Mouse (Mus musculus): ENCODE data around the gene Cd9. TPM values are rescaled to one million over a fixed set of nuclear protein-coding genes. Genes with fewer than 3 reads are reported as not detected.

Cd9 gene
- polyA plus RNA-seq, 1 experiment from 2014 or later, result 487 TPM

DNA sequence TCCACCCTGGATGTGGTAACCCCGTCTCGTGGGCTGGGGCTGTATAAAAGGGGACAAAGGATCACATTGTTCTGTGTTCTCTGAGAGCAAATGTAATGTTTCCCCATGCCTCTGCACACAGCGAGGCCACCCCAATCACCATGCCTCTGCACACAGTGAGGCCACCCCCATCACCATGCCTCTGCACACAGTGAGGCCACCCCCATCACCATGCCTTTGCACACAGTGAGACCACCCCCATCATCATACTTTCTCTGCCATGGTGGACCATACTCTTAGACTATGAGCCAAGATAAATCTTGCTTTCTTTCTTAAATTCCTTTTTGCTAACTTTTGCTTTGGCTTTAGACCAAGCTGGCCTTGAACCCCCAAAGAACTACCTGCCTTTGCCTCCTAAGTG is 61.3 kb downstream of the Cd9 start:
- H3K9ac ChIP-seq (ENCODE audit: low read length), result no peak overlapping the region
- no peak for DNase-seq (ENCODE audit: low spot score)
- no peak overlapping the region for H3K4me3 ChIP-seq (ENCODE audit: low read depth, low read length)
- ATAC-seq (ENCODE audit: low FRiP score, low TSS enrichment), result peak; percentile 39
- TF ChIP-seq CTCF (IDR thresholded peaks at IDR 0.05; ENCODE audit: low read depth) (no peak), EP300 (optimal IDR thresholded peaks at IDR 0.05) (no peak)
- H3K27ac ChIP-seq (replicated peaks), result peak overlapping the region; percentile 20
- no peaks in the 10 kb centered on the region for H3K4me1 ChIP-seq (replicated peaks; ENCODE audit: control insufficient read depth, insufficient read depth)
- no peaks in the 10 kb centered on the region for H3K9me3 ChIP-seq (ENCODE audit: control insufficient read depth, low read length)
- H3K36me3 ChIP-seq (ENCODE audit: control insufficient read depth, insufficient read depth, low read length), result no peaks in the 10 kb centered on the region
- WGBS, result 63% methylated on average over 3 of the region's 3 CpGs
- no peaks in the 10 kb centered on the region for H3K27me3 ChIP-seq (ENCODE audit: control insufficient read depth, insufficient read depth, low read length)
- H3K4me2 ChIP-seq (replicated peaks; ENCODE audit: low read depth), result no peak overlapping the region

DNA sequence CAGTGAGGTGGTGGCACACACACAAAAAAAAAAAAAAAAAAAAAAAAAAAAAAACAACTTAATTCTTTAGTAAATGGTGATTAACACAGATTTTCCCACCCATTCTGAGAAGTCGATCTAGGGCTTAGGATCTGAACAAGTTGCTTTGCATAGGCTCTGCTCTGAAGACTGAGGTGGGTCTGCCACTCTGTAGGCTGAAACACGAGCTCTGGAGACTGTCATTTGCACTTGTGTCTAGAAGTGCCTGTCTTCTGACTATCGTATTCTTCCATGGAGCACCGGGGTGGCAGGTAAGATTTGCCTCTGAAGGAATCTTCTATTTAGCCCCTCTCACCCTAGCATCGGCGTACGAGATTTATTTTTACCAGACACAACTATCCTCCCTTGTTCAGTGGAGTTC is 62.1 kb downstream of the Cd9 start:
- DNase-seq (ENCODE audit: low spot score), result no peak
- no peaks in the 10 kb centered on the region for H3K36me3 ChIP-seq (ENCODE audit: control insufficient read depth, insufficient read depth, low read length)
- no peak overlapping the region for H3K9ac ChIP-seq (ENCODE audit: low read length)
- no peak overlapping the region for H3K4me3 ChIP-seq (ENCODE audit: low read depth, low read length)
- no peak for TF ChIP-seq CTCF (IDR thresholded peaks at IDR 0.05; ENCODE audit: low read depth)
- no peak for TF ChIP-seq EP300 (optimal IDR thresholded peaks at IDR 0.05)
- WGBS, result 82% methylated on average over 7 of the region's 7 CpGs
- ATAC-seq (ENCODE audit: low FRiP score, low TSS enrichment), result no peak
- H3K27me3 ChIP-seq (ENCODE audit: control insufficient read depth, insufficient read depth, low read length), result no peaks in the 10 kb centered on the region
- no peaks in the 10 kb centered on the region for H3K9me3 ChIP-seq (ENCODE audit: control insufficient read depth, low read length)
- no peak overlapping the region; the same call in 1 of the 2 replicates for H3K27ac ChIP-seq (replicated peaks)
- no peaks in the 10 kb centered on the region for H3K4me1 ChIP-seq (replicated peaks; ENCODE audit: control insufficient read depth, insufficient read depth)
- no peak overlapping the region for H3K4me2 ChIP-seq (replicated peaks; ENCODE audit: low read depth)

DNA sequence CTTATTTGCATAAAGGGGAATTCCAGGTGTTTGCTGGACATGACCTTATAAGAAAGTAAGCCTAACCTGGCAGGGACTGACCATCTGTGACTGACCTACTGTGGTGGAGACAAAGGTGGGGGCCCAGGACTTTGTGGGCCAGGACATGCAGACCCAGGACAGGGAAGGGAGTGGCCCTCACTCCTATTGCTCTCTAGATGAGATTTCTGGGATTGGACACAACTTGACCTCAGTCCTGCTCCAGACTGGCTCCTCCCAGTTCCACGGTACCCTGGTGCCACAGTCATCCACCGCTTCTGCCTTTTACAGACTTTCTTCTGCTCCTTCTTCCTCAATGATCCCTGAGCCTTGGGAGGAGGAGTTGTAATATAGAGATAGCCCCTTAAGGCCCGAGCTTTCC is 63.6 kb downstream of the Cd9 start:
- no peaks in the 10 kb centered on the region for H3K4me1 ChIP-seq (replicated peaks; ENCODE audit: control insufficient read depth, insufficient read depth)
- no peaks in the 10 kb centered on the region for H3K9me3 ChIP-seq (ENCODE audit: control insufficient read depth, low read length)
- H3K4me3 ChIP-seq (ENCODE audit: low read depth, low read length), result no peak overlapping the region
- H3K27me3 ChIP-seq (ENCODE audit: control insufficient read depth, insufficient read depth, low read length), result no peaks in the 10 kb centered on the region
- H3K36me3 ChIP-seq (ENCODE audit: control insufficient read depth, insufficient read depth, low read length), result no peaks in the 10 kb centered on the region
- no peak for ATAC-seq (ENCODE audit: low FRiP score, low TSS enrichment)
- no peak overlapping the region for H3K27ac ChIP-seq (replicated peaks)
- 57% methylated on average over 3 of the region's 3 CpGs for WGBS
- no peak overlapping the region for H3K4me2 ChIP-seq (replicated peaks; ENCODE audit: low read depth)
- no peak overlapping the region for H3K9ac ChIP-seq (ENCODE audit: low read length)
- DNase-seq (ENCODE audit: low spot score), result no peak
- TF ChIP-seq CTCF (IDR thresholded peaks at IDR 0.05; ENCODE audit: low read depth) (no peak), EP300 (optimal IDR thresholded peaks at IDR 0.05) (no peak)

DNA sequence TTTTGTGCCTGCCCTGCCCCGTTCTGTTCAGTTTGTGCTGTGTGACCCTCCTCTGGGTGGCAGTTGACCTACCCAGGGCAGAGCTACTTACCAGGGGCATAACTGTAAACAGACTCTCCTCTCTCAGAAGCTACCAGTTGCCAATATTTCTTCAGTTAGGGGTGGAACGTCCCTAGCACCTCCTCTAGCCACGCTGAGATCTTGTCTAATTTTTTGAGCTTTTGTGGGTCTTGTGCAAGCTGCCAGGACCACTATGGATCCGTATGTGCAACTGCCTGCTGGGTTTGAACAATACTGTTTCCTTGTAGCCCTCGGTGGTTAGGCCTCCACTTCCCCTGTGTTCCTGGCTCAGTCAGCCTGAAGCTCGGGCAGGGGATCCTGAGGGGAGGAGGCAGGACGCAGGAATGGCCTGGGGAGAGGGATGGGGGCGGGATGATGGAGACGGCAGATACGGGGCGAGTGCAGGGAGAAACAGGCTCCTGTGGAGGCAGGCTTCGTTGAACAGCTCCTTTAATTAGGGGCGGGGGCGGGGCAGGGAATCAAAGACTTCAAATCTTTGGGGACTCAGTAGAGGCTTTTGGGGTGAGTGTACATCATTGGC is 64.1 kb downstream of the Cd9 start:
- Histone ChIP-seq H3K27me3 (ENCODE audit: control insufficient read depth, insufficient read depth, low read length) (no peaks in the 10 kb centered on the region), H3K27ac (replicated peaks) (no peak overlapping the region), H3K36me3 (ENCODE audit: control insufficient read depth, insufficient read depth, low read length) (no peaks in the 10 kb centered on the region), H3K9me3 (ENCODE audit: control insufficient read depth, low read length) (no peaks in the 10 kb centered on the region), H3K9ac (ENCODE audit: low read length) (no peak overlapping the region; the same call in 1 of the 2 replicates), H3K4me1 (replicated peaks; ENCODE audit: control insufficient read depth, insufficient read depth) (no peaks in the 10 kb centered on the region; the same call in 1 of the 2 replicates), H3K4me3 (ENCODE audit: low read depth, low read length) (no peak overlapping the region), H3K4me2 (replicated peaks; ENCODE audit: low read depth) (no peak overlapping the region)
- no peak for ATAC-seq (ENCODE audit: low FRiP score, low TSS enrichment)
- TF ChIP-seq CTCF (IDR thresholded peaks at IDR 0.05; ENCODE audit: low read depth), result no peak
- TF ChIP-seq EP300 (optimal IDR thresholded peaks at IDR 0.05), result no peak
- WGBS, result 23% methylated on average over 14 of the region's 14 CpGs
- DNase-seq (ENCODE audit: low spot score), result no peak

DNA sequence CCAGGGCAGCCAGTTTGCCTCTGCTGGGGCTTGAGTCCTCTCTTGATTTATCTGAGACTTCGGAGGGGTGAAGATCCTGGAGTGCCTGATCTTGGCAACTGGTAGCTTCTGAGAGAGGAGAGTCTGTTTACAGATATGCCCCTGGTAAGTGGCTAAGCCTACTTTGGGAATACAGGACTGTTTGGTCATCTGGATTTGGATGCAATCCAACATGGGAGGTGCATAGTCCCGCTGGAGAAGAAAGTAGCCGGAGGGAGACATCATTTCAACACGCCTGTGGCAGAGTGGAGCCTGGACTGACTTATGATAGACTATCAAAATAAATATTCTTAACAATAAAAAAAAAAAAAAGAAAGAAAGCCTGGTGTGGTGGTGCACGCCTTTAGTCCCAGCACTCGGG is 64.8 kb downstream of the Cd9 start:
- DNase-seq (ENCODE audit: low spot score) (no peak), ATAC-seq (ENCODE audit: low FRiP score, low TSS enrichment) (no peak)
- Histone ChIP-seq H3K4me1 (replicated peaks; ENCODE audit: control insufficient read depth, insufficient read depth) (no peaks in the 10 kb centered on the region; the same call in 1 of the 2 replicates), H3K27me3 (ENCODE audit: control insufficient read depth, insufficient read depth, low read length) (no peaks in the 10 kb centered on the region), H3K9ac (ENCODE audit: low read length) (no peak overlapping the region), H3K36me3 (ENCODE audit: control insufficient read depth, insufficient read depth, low read length) (no peaks in the 10 kb centered on the region), H3K4me3 (ENCODE audit: low read depth, low read length) (no peak overlapping the region), H3K27ac (replicated peaks) (no peak overlapping the region), H3K4me2 (replicated peaks; ENCODE audit: low read depth) (no peak overlapping the region), H3K9me3 (ENCODE audit: control insufficient read depth, low read length) (no peaks in the 10 kb centered on the region)
- TF ChIP-seq EP300 (optimal IDR thresholded peaks at IDR 0.05), result no peak
- TF ChIP-seq CTCF (IDR thresholded peaks at IDR 0.05; ENCODE audit: low read depth), result no peak
- 49% methylated on average over 6 of the region's 6 CpGs for WGBS

Data from stomach, postnatal 0 days (tissue).